Mouse (Mus musculus): ENCODE data around the gene Vmp1.

DNA sequence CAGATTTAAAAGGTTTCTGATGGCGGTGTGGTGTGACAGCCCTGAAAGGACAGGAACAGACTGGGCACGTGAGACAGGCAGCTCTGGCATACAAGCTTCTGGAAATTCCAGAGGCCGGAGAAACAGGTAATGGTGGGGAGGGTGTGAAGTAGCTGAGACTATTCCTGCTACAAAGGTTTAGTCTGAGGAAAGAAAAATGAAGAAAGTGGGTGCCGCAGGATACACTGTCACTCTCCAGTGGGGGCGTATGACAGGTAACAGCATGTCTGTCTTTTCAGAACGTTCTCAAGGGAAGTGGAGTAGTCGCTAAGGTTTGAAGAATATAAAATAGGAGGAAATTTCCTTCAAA, 83.5 kb downstream of the Vmp1 start:
- TF ChIP-seq GATA1 (IDR thresholded peaks at IDR 0.05; ENCODE audit: low read length) (no peak), TAL1 (IDR thresholded peaks at IDR 0.05; ENCODE audit: low read length) (no peak)

All from erythroblast, embryonic 14.5 days (primary cell).